Mouse (Mus musculus) thymus, adult 2 months (tissue): Measurements from ENCODE around the gene Cdh13. TPM values are rescaled to one million over a fixed set of nuclear protein-coding genes. Genes with fewer than 3 reads are reported as not detected.

Experiments used
- DNase-seq: peaks from one replicate; pipeline ENCODE4 v3.0.0; 2021
- H3K27ac ChIP-seq: fragments of 200-500 bp; 2 replicates; pipeline ENCODE4 v1.5.1; 2012; ENCODE audit warnings: low read length, control low read depth; ENCODE audit not compliant: control insufficient read depth, insufficient read depth
- H3K27me3 ChIP-seq: fragments of 200-500 bp; 2 replicates; pipeline ENCODE4 v1.6.1; 2012; ENCODE audit warnings: mild to moderate bottlenecking, low read length, moderate library complexity, mixed read lengths; ENCODE audit not compliant: control insufficient read depth, insufficient read depth
- H3K36me3 ChIP-seq: fragments of 200-500 bp; 2 replicates; pipeline ENCODE4 v1.6.1; 2012; ENCODE audit warnings: mild to moderate bottlenecking, low read length, moderate library complexity; ENCODE audit not compliant: control insufficient read depth, insufficient read depth
- H3K4me1 ChIP-seq: fragments of 200-500 bp; replicated peaks from 2 replicates; pipeline ENCODE4 v1.6.1; 2012; ENCODE audit warnings: low read length; ENCODE audit not compliant: control insufficient read depth, insufficient read depth
- H3K4me3 ChIP-seq: fragments of 200-500 bp; 2 replicates; pipeline ENCODE4 v1.5.1; 2012; ENCODE audit warnings: mild to moderate bottlenecking, low read length, control low read depth, moderate library complexity; ENCODE audit not compliant: control insufficient read depth, insufficient read depth
- CTCF ChIP-seq: fragments of 200-500 bp; IDR thresholded peaks from 2 replicates; pipeline ENCODE4 v1.5.1; 2012; ENCODE audit warnings: mild to moderate bottlenecking, control low read depth, low read length, moderate library complexity, borderline replicate concordance; ENCODE audit not compliant: control insufficient read depth, poor library complexity, insufficient read depth; ENCODE audit errors: extremely low read depth
- POLR2A ChIP-seq: fragments of 200-500 bp; IDR thresholded peaks from 2 replicates; pipeline ENCODE4 v1.6.1; 2012; ENCODE audit warnings: mild to moderate bottlenecking, low read length, control low read depth, moderate library complexity; ENCODE audit not compliant: control insufficient read depth, poor library complexity, insufficient read depth; ENCODE audit errors: extremely low read depth
- WGBS: fragments of 180-500 bp; shearing (Covaris S2); methylation state at CpG from one replicate; pipeline ENCODE4 v1.1.7; 2018; 5-methylcytosine and 5-hydroxymethylcytosine counted together
- polyA plus RNA-seq: library from polyadenylated mRNA; depleted of rRNA; stranded (reverse); fragments of >200 nt; gene quantifications from 2 replicates; pipeline ENCODE4 v1.2.3, GENCODE M21; 2012

Gene Cdh13
- polyA plus RNA-seq, 1 experiment = 12.5 TPM

- no peaks in the 10 kb centered on the region for H3K36me3 ChIP-seq
- 95% methylated on average over 6 of the region's 6 CpGs for WGBS
- H3K4me1 ChIP-seq = no peaks in the 10 kb centered on the region
- H3K27ac ChIP-seq = no peak overlapping the region
- DNase-seq = no peak
- H3K27me3 ChIP-seq = no peaks in the 10 kb centered on the region
- H3K4me3 ChIP-seq = no peak overlapping the region
- no peak for TF ChIP-seq CTCF
- no peak for TF ChIP-seq POLR2A
Observed at GRCm38 (mm10) chr8:118448011-118448410, 164.5 kb downstream of the Cdh13 start.

DNA sequence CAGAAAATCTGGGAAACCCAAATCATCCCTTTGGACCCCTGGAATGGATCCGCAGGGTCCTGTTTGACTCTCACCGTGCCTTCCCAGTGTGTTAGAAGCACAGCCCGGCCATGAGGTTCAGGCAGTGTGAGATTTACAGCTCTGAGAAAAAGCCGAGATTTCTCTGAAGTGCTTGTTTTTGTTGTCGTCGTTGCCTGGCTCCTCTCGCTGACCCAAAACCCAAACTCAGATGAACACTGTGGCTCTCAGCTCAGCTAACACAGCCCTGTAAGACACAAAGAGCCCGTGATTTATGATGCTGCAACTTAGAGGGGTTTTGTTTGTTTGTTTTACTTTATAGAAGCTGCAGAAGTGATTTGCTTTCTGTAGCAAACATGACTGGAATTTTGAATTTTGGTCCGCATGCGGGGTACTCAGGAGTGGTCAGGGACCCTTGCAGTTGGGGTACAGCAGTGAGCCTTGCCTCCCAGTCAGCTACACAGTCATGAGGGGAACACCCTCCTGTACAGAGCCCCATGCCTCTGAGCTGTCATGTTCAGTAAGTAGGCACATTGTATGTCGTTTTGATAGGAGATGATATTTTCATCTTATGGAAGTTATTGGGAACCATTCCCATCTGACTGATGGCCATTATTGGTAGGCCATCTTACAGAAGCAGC, 169.0 kb downstream of the Cdh13 start:
- H3K4me1 ChIP-seq = no peaks in the 10 kb centered on the region
- 69% methylated on average over 11 of the region's 11 CpGs for WGBS
- H3K27me3 ChIP-seq = no peaks in the 10 kb centered on the region
- TF ChIP-seq POLR2A (no peak), CTCF (no peak)
- no peaks in the 10 kb centered on the region for H3K36me3 ChIP-seq
- no peak for DNase-seq
- no peak overlapping the region for H3K4me3 ChIP-seq
- no peak overlapping the region for H3K27ac ChIP-seq

DNA sequence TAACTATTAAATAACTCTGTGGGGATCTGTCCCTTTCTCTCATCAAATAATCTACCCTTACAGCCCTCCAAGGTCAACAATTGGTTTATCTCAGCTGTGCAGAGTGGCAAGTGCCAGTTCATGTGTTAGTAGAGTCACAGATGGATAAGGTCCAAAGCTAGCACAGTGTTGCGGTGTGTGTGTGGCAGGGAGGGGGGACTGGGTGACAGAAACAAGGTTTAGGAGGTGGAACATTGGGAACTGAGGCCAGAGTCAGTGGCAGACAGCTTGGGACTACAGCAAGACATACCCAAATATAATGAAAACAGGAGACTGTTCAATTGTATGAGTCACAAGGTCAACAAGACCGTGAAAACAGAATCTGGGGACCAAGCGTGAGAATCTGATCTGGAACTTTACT, 171.7 kb downstream of the Cdh13 start:
- TF ChIP-seq POLR2A (no peak), CTCF (no peak)
- 79% methylated on average over 3 of the region's 3 CpGs for WGBS
- DNase-seq = no peak
- H3K27ac ChIP-seq = no peak overlapping the region
- no peaks in the 10 kb centered on the region for H3K27me3 ChIP-seq
- no peak overlapping the region for H3K4me3 ChIP-seq
- no peaks in the 10 kb centered on the region for H3K36me3 ChIP-seq
- no peaks in the 10 kb centered on the region for H3K4me1 ChIP-seq

DNA sequence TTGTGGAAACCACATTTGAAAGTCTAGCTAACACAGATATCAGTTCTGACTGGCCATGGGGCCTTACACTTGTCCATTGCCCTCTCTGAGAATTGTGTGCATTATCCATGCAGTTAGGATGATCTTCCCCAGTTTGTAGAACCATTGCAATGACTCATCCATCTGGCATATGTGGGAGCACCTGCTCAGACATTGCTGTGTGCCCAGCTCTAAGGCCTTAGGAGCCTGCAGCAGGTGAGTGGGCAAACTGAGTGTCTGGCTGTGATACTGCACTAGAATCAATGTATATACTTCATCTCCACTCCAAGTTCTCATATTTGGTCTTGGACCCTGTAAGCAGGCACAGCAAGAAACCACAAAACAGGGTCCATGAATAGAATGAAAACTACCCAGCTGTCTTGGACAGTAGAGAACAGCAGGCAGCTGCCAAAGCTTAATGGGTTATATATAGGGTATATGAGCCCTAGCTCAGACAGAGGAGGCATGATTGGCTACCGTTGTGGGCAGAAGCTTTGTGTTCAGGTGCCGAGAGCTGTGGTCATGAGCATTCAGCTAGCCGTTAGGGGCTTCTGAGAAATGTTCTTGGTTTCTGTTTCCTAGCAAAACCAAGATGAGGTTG, 181.9 kb downstream of the Cdh13 start:
- no peaks in the 10 kb centered on the region for H3K4me1 ChIP-seq
- H3K4me3 ChIP-seq = no peak overlapping the region
- H3K27ac ChIP-seq = no peak overlapping the region
- no peaks in the 10 kb centered on the region for H3K36me3 ChIP-seq
- 88% methylated on average over 3 of the region's 3 CpGs for WGBS
- no peak for DNase-seq
- H3K27me3 ChIP-seq = no peaks in the 10 kb centered on the region
- no peak for TF ChIP-seq POLR2A
- no peak for TF ChIP-seq CTCF

DNA sequence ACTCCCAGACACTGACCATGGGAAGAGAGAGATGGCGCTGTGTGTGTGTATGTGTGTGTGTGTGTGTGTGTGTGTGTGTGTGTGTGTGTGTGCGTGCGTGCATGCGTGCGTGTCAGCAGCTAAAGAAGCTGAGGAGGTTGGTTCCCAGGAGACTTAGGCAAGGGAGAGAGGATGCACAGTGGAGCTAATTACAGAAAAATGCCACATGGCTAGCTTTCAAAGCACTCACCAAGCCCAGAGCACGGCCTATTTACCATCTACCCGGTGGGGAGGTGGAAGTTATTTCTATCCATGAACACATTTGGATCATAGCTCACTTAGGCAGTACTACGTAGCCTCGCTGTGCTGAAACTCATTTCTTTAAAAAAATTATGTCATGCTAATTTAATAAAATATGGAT, 194.1 kb downstream of the Cdh13 start:
- no peak for DNase-seq
- Histone ChIP-seq H3K4me3 (no peak overlapping the region), H3K4me1 (no peaks in the 10 kb centered on the region), H3K27ac (no peak overlapping the region), H3K27me3 (no peaks in the 10 kb centered on the region), H3K36me3 (no peaks in the 10 kb centered on the region)
- WGBS = 92% methylated on average over 9 of the region's 9 CpGs
- TF ChIP-seq CTCF = no peak
- TF ChIP-seq POLR2A = no peak

DNA sequence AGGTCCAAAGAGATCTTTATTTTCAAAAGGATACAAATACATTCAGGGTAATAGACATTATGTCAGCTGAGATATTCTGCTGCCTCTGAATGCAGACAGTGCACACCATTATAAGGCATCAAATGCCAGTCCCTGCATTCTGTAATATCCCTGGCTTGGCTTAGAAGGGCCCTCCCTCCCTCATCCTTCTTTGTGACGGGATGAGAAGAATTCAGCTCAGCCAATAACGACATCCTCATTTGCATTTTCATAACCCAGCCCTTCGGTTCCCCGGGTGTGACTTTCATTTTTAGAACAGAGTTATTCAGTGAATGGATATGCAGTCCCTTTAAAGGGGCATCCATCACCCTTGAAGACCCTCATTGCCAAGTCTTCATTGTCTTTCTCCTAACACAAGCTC, 205.2 kb downstream of the Cdh13 start:
- Histone ChIP-seq H3K4me1 (no peaks in the 10 kb centered on the region), H3K27ac (no peak overlapping the region), H3K4me3 (no peak overlapping the region), H3K36me3 (no peaks in the 10 kb centered on the region), H3K27me3 (no peaks in the 10 kb centered on the region)
- no peak for TF ChIP-seq CTCF
- no peak for TF ChIP-seq POLR2A
- WGBS = 71% methylated on average over 4 of the region's 4 CpGs
- DNase-seq = no peak
